Mouse (Mus musculus) neural tube, embryonic 10.5 days (tissue): ENCODE measurements around the gene Irf2bpl.

Experiments used
- DNase-seq: peaks from one replicate; pipeline ENCODE4 v3.0.0-alpha.2; 2017; ENCODE audit warnings: low spot score; ENCODE audit errors: extremely low spot score

Gene Irf2bpl

DNA sequence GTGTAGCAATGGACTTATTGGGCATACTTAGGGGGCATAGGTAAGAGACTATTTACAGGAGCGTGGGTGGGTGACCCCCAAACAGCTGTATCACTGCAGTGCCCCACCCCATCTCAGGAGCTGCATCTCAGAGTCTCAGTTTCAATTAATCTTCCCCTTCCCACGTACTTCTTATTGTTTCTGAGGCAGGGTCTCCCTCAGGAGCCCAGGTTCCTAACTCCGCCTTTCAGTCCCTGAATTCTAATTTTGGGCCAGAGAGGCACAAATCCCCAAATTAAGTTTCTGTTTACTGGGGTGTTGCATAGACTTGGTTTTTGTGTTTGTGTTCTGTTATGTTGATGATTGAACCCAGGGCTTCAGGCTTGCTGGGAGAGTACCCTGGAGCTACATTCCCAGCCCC is 13.8 kb upstream of the Irf2bpl start:
- DNase-seq: no peak

GRCm38 (mm10) chr12:86897769-86898273 is 13.2 kb upstream of the Irf2bpl start:
- DNase-seq: no peak

DNA sequence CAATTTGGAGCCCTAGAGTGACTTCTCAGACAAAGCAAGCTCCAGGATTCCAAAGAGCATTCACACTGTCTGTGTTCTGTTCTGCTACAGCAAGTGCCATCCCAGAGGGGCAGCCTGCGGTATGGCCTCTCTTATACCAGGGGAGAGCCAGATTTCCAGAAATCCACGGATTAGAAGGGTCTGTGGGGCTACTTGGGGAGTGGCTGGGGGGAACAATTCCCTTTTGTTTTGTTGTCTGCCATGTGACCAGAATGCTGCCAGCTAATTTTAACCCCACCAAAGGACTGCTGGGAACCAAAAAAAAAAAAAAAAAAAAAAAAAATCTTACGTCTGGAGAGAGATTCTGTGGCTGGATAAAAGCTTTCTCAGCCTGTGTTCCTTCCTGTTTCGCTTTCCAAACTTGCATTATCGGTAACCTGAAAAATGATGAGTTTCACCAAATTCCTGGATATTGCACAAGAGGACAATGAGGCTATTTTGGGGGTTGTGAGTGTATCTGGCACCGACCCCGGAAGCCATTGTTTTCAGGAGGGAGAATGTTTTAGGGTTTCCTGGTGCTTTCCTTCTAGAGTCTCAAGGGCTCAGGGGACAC is 12.4 kb upstream of the Irf2bpl start:
- DNase-seq: no peak

DNA sequence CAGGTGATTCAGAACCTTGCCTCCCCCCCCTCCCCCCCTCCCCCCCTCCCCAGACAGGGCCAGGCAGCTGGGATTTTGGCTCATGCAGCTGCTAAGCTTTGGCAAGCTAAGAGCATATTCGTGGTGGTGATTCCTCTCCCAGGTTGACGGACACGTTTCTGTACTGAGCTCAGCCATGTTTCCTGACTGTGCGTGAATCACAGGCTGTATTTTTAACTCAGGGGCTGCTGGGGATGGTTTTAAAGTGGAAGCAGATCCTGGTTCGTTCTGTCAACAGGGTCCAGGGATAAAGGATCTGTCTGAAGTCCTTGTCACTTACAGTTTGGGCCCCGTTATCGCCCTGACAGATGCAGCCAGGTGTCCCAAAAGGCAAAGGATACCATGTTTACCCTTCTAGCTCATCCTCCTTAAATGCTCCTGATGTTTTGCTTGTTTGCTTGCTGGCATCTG is 11.9 kb upstream of the Irf2bpl start:
- DNase-seq: no peak

- DNase-seq: no peak
Measured at GRCm38 (mm10) chr12:86895703-86896409, 11.3 kb upstream of the Irf2bpl start.

GRCm38 (mm10) chr12:86894841-86895428 is 10.3 kb upstream of the Irf2bpl start:
- DNase-seq: peak; percentile 68

- peak; percentile 89 for DNase-seq
Measured at GRCm38 (mm10) chr12:86894184-86894839, 9.7 kb upstream of the Irf2bpl start.

- DNase-seq: peak; percentile 58
Measured at GRCm38 (mm10) chr12:86893326-86894183, 9.0 kb upstream of the Irf2bpl start.

DNA sequence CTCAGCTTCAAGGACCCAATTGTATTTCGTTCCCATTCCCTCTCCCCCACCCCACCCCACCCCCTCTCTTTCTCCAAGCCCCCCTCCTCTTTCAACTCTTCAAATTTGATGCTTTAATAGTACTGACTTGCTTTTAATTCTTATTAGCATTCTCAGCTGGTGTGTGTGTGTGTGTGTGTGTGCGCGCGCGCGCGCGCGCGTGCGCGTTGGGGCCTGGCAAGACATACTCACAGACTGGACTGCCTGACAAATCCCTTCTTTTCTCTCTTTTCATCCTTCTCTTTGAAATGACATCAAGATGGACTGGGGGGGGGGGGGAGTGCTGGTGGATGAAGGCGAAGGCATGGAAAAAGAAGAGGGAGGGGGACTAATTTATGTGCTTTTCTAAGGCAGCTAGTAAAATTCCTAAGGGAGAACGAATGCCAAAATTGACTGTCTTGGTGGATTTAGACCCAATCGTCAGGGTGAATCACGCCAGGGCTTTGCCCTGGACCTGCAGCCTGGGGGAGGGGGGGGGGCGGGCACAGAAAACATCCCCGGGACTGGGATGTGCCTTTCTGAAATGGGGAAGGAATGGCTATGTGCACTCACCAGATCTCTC is 8.2 kb upstream of the Irf2bpl start:
- DNase-seq: peak; percentile 71

DNA sequence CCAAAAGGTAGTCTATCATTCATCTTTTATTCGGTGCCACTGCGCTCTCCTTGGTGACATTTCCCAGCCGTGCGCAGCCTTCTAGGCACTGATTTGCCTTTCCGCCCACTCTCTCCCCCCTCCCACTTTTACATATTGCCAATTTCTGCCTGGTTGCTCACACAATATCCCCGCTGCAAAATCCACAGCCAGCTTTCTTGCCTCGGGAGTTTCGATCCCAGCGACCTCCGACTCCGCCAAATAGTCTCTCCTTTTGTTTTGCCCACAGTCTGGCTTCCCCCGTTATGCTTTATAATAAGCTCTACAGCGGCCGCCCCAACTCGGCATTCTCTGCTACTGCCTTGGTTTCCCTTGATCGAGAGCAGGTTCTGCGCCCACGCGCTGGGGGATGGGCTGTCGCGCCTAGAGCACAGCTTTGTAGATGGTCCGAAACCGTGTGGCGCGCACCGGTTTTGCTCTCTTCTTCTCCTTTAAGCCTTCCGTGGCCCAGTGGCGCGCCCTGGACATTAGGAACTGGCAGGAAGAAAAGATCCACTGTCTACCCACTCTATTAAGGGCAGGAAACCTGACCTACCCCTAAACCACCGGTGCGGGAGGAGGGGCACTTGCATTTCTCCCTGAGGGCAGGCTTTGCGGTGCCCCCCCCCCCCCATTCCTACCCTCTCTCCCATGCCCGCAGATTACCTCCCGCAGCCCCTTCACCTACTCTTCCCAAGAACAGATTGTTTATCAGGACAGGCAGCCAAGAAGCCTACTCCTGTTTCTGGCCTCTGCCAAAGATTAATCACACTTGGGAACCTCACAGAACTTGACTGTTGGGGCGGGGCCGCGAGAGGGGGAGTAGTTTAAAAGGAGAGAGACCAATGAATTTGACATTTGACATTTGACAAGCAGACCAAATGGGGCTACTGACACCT is 7.4 kb upstream of the Irf2bpl start:
- peak; percentile 76 for DNase-seq

GRCm38 (mm10) chr12:86891454-86891785 is 6.8 kb upstream of the Irf2bpl start:
- DNase-seq: no peak

DNA sequence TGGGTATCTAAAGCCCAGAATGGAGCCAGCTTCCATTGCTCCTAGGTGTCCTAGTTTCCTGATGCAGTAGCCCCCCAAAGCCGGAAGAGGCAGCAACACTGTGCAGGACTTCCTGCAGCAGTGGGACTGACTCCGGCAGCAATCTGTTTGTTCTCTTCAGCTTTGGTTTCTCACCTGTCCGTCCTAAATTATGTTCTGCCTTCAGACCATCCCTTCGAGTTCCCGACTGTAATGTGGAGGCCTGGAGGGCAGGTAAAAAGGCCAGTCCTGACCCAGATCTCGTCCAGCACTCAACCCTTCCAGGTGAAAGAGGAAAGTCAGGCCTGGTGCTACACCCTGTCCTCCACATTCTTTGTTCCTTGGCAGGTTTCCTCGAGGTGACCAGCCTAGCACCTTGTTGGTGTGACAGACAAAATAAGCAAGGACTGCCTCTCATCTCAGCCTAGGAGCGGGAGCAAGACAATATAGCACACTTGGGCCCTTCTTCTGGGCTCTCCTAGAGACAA is 6.3 kb upstream of the Irf2bpl start:
- no peak for DNase-seq

DNA sequence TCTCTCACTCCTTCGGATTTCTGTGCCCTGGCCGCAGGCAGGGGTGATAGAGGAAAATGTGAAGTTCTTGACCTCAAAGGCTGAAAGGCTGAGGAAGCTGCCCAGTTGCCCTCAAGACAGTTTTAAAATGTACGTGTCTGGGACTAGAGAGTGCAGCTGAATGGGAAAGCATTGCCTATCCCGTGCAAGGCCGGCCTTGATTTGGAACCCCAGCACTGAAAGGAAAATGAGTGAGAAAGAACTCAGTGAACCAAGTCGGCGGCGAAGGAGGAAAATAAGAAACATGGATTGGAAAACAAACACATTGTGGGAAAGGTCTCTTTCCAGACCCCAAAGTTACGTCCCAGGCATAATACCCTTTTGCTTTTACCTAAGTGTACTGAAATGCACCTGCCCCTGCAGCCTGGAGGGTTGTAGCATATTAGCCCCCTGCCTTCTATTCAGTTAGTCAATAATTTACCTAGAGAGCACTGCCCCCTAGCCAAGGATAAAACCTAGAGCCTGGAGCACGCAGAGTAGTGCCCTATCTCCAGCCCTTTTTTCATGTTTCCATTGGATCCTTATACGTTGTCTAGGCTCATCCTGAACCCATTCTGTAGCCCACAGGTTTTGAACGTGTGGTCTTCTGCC is 5.6 kb upstream of the Irf2bpl start:
- no peak for DNase-seq

DNA sequence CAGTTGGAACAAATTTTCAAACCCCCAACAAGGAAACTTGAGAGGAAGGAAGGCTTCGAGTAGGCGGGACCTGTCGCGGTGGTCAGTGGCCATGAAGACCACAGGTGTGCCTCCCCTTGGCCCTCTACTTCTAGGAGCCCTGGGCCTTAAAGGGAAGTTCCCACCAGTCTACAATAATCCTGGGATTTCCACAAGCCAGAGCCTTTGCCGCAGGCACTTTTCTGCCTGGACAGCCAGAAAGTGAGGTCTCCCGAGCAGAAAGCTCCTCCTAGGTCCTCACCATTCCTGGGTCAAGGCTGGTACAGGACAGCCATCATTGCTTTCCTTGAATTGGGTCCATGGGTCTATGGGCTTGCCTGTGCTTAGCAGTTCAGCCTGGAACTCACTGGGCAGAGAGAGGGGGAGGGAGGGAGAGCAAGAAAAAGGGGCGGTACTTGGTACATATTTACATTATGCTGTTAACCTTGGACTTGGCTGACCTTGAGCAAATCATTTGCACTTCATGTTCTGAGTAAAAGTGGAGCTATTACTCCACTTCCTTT is 4.6 kb upstream of the Irf2bpl start:
- DNase-seq: no peak

GRCm38 (mm10) chr12:86888130-86889069 is 3.8 kb upstream of the Irf2bpl start:
- peak; percentile 77 for DNase-seq

GRCm38 (mm10) chr12:86887381-86888129 is 3.0 kb upstream of the Irf2bpl start:
- no peak for DNase-seq

DNA sequence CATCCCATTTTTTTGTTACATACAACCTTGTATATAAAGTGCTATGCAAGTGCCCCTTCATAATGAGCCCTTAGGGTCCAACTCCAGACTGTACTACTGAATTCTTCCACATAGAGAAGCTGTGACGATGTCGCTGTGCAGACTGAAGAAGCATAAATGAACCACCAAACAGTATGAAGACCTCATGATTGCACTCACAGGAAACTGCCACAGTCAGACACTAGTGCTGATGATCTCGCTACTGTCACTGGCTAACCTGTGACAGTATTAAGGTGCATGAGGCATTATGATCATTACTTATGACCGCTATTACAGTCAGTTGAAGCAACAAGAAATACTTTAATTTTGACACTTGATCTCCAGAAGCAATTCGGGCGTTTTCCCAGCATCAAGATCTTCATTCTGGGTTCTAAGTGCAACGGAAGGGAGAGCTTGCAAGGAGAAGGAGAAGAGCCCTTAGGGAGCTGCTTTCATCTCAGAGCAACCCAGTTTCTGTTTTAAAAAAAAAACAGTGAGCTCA is 1.9 kb upstream of the Irf2bpl start:
- DNase-seq: no peak
